25 mouse cellular contexts compared by ENCODE assay signal in genomic region chr2:38319086-38319485, GRCm38 (mm10). TPM values are rescaled to one million over a fixed set of nuclear protein-coding genes. Genes with fewer than 3 reads are reported as not detected.
A peak's percentile ranks its signal among the peaks of the same experiment; 100 is the strongest.
DNase-seq lines count a peak whose midpoint lies in the region; ATAC-seq and TF ChIP-seq lines count a peak whose summit lies in the region.
"Had no signal": no experiment of that assay in that cellular context is flagged by ENCODE, and none has a peak within 500 bp of the region (broad histone marks: within the 10 kb centered on the region; RNA-seq: fewer than 3 reads in every experiment).

No protein-coding gene starts in this region.

- no peaks in the 10 kb centered on the region for H3K36me3 ChIP-seq in liver, adult 2 months (ENCODE audit: control insufficient read depth, insufficient read depth, low read length)
- H3K36me3 ChIP-seq: embryonic facial prominence, embryonic 12.5 days; forebrain, embryonic 12.5 days; heart, embryonic 13.5 days; intestine, embryonic 15.5 days; limb, embryonic 15.5 days; midbrain, embryonic 12.5 days had no signal

- TF ChIP-seq CTCF in liver, adult 2 months (IDR thresholded peaks at IDR 0.05; ENCODE audit: low read depth, low read length) = no peak

- peak; percentile 28 for DNase-seq in liver, adult 2 months (ENCODE audit: extremely low read depth, low read depth, low spot score)
- DNase-seq in liver = no peak
- DNase-seq in thymus, postnatal 4 days = peak; percentile 21
- DNase-seq in gastrocnemius, postnatal 25 days = no peak
- DNase-seq in cerebellum, postnatal 14 days = no peak
- DNase-seq: adrenal gland, postnatal 14 days; cerebellum, adult 9-11 months; heart, adult 2 months; heart, postnatal 36 days; kidney, adult 8-10 months; kidney, postnatal 10 days; left cerebral cortex, postnatal 4 days; right cerebral cortex, postnatal 14 days; spleen, adult 18-20 months had no signal

- WGBS in liver, adult 2 months = 88% methylated on average over 11 of the region's 11 CpGs

- no peaks in the 10 kb centered on the region for H3K4me1 ChIP-seq in liver, adult 2 months (ENCODE audit: control insufficient read depth, insufficient read depth, low read length)
- H3K4me1 ChIP-seq: embryonic facial prominence, embryonic 12.5 days; forebrain, embryonic 12.5 days; heart, embryonic 13.5 days; intestine, embryonic 15.5 days; limb, embryonic 15.5 days; midbrain, embryonic 12.5 days had no signal

- ATAC-seq in common myeloid progenitor, adult 5-6 weeks (replicated peaks; ENCODE audit: low read depth, poor library complexity, severe bottlenecking) = peak; percentile 90
- ATAC-seq in megakaryocyte progenitor cell, adult 5-6 weeks (replicated peaks; ENCODE audit: poor library complexity) = peak; percentile 81
- ATAC-seq: intestine, embryonic 15.5 days had no signal

- H3K4me3 ChIP-seq in liver, adult 2 months (ENCODE audit: insufficient read depth, low read depth, low read length) = no peak overlapping the region
- H3K4me3 ChIP-seq: embryonic facial prominence, embryonic 12.5 days; forebrain, embryonic 12.5 days; heart, adult 2 months; heart, embryonic 13.5 days; intestine, embryonic 15.5 days; limb, embryonic 15.5 days; midbrain, embryonic 12.5 days had no signal

- no peaks in the 10 kb centered on the region for H3K79me2 ChIP-seq in liver, adult 2 months (ENCODE audit: control insufficient read depth, insufficient read depth, low read length)

- H3K27me3 ChIP-seq in liver, adult 2 months (ENCODE audit: control insufficient read depth, insufficient read depth, low read length) = no peaks in the 10 kb centered on the region
- H3K27me3 ChIP-seq: limb, embryonic 15.5 days had no signal

- no peak overlapping the region for H3K9ac ChIP-seq in liver, adult 2 months (ENCODE audit: low read depth, low read length)
- H3K9ac ChIP-seq: embryonic facial prominence, embryonic 12.5 days; forebrain, embryonic 12.5 days; heart, embryonic 13.5 days; hindbrain, embryonic 14.5 days; intestine, embryonic 15.5 days; limb, embryonic 15.5 days; midbrain, embryonic 12.5 days had no signal

- TF ChIP-seq POLR2A in liver, adult 2 months (IDR thresholded peaks at IDR 0.05; ENCODE audit: extremely low read depth, insufficient read depth, low read length) = no peak

- H3K27ac ChIP-seq in liver, adult 2 months (replicated peaks; ENCODE audit: insufficient read depth, low read depth, low read length) = no peak overlapping the region
- H3K27ac ChIP-seq: embryonic facial prominence, embryonic 12.5 days; forebrain, embryonic 12.5 days; heart, adult 2 months; heart, embryonic 13.5 days; hindbrain, embryonic 14.5 days; intestine, embryonic 15.5 days; limb, embryonic 15.5 days; macrophage; midbrain, embryonic 12.5 days had no signal

RNA-seq across cellular contexts. Expression of gene Lhx2, which starts 20.0 kb away (rescaled TPM):
- total RNA-seq in liver, adult 2 months (2014; rRNA removed) = 1.3 and 3.6 TPM in 2 replicates
- polyA plus RNA-seq in liver, adult 2 months (2012; rRNA removed) = 4.6 and 5.4 TPM in 2 replicates
- total RNA-seq in common myeloid progenitor, adult 5-6 weeks (2017) = not detected in 2 replicates
- not detected in 2 replicates for total RNA-seq in megakaryocyte progenitor cell, adult 5-6 weeks (2015)
- total RNA-seq in megakaryocyte progenitor cell, adult 5-6 weeks (2017) = not detected in 2 replicates
- under 1 TPM; 0.13 to 0.38 TPM for total RNA-seq in gastrocnemius, postnatal 25 days (2021)
- total RNA-seq: heart, adult 2 months; heart, postnatal 36 days had no signal
- polyA plus RNA-seq: heart, adult 2 months; lung, embryonic 16.5 days had no signal

RNA-seq across cellular contexts. Expression of gene Dennd1a, which starts 31.9 kb away (rescaled TPM):
- total RNA-seq in liver, adult 2 months (2014; rRNA removed) = 14.5 and 15.2 TPM in 2 replicates
- 11.2 and 13.0 TPM in 2 replicates for polyA plus RNA-seq in liver, adult 2 months (2012; rRNA removed)
- 22.5 and 34.2 TPM in 2 replicates for total RNA-seq in common myeloid progenitor, adult 5-6 weeks (2017)
- total RNA-seq in megakaryocyte progenitor cell, adult 5-6 weeks (2015) = 27.6 and 30.3 TPM in 2 replicates
- total RNA-seq in megakaryocyte progenitor cell, adult 5-6 weeks (2017) = 22.3 and 35.1 TPM in 2 replicates
- total RNA-seq in gastrocnemius, postnatal 25 days (2021) = 10 to 100 TPM; 17.7 to 18.9 TPM

Comparison
In these comparisons a context has a peak if more than half of its experiments do, and no peak if none do; other contexts are left out.
1. DNase-seq: peak in liver, adult 2 months (single experiment) and thymus, postnatal 4 days (single experiment); none in liver (single experiment), gastrocnemius, postnatal 25 days (single experiment) and cerebellum, postnatal 14 days (0 of 2).